Mouse (Mus musculus) urinary bladder, postnatal 25 days (tissue): ENCODE measurements around the gene Tepp.

Experiments
- DNase-seq: peaks from one replicate; pipeline ENCODE4 v3.0.0; 2022; ENCODE audit warnings: low spot score

The Tepp gene

GRCm38 (mm10) chr8:95331156-95331719, 20.9 kb downstream of the Tepp start:
- no peak for DNase-seq

GRCm38 (mm10) chr8:95331720-95332436, 21.5 kb downstream of the Tepp start, which contains the start of the genes Zfp319 and Usb1:
Gene Zfp319, minus strand, starts transcription at chr8:95331950.
Gene Usb1, plus strand, starts transcription at chr8:95332284.
- peak; percentile 96 for DNase-seq

DNA sequence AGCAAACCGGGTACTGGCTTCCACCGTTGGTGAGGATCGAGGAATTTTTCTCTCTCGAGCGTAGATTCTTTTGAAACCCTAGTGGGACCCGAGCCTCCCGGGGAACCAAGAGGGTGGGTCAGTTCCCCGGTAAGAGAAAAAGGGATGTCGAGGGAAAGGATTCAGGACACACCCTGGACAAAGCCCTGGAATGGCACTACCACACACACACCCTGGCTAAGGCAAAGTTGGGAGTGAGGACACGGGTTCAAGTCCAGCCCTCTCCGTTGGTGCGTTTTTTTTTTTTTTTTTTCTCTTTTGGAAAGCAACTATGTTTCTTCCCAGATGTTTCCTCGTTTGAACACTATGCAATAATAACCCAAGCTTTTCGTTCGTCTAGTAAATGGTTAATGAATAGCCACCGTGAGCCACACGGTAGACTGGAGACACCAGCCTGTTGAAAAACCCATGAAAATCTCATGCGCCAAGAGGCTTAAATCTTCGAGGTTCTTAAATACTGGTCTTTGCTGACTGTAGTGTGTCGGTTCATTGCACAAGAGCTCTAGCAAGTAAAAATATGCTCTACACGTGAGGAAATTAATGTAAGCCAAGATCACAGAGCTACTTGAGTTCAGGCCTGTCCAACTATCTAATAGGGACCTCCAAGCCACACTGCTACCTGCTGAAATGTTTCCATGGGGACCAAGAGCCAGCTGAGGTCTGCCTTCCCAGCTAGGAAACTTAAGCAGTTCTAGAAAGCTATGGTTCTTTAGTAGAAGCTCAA, 22.3 kb downstream of the Tepp start:
- no peak for DNase-seq

DNA sequence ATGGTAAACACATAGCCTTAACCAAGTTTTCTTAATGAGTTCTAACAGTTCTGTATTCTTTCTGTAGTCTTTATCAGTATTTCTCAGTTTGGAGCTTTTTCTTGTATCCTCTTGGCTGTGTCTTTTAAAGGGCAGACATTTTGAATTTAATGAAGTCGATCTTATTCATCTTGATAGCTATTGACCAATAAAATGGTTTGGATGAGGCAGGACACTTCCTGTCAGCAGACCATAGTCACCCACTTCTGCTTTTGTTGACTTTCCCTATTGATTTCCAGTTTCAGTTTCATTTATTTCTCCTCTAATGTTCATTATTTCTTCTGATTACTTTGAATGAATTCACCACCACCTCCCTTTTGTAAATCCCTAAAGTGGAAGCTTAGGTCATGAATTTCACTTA, 25.3 kb downstream of the Tepp start:
- DNase-seq = no peak

GRCm38 (mm10) chr8:95336363-95336762, 26.0 kb downstream of the Tepp start:
- DNase-seq = no peak

- no peak for DNase-seq
Measured at GRCm38 (mm10) chr8:95341721-95342120, 31.4 kb downstream of the Tepp start.

DNA sequence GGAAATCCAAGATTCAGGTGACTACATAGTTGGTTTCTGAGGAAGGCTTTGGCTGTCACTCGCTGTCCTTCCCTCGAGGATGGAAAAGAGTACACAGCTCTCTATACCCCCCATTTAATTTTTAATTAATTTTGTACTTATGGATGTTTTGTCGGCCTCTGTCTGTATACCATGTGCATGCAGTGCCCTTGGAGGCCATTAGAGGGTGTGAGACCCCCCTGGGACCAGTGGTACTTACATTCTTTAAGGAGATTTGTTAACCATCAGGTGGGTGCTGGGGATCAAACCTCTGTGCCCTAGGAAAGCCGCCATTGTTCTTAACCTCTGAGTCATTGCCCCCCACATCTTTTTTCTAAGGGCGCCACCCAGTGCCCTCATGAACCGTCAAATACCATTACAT, 34.3 kb downstream of the Tepp start:
- DNase-seq = no peak

DNA sequence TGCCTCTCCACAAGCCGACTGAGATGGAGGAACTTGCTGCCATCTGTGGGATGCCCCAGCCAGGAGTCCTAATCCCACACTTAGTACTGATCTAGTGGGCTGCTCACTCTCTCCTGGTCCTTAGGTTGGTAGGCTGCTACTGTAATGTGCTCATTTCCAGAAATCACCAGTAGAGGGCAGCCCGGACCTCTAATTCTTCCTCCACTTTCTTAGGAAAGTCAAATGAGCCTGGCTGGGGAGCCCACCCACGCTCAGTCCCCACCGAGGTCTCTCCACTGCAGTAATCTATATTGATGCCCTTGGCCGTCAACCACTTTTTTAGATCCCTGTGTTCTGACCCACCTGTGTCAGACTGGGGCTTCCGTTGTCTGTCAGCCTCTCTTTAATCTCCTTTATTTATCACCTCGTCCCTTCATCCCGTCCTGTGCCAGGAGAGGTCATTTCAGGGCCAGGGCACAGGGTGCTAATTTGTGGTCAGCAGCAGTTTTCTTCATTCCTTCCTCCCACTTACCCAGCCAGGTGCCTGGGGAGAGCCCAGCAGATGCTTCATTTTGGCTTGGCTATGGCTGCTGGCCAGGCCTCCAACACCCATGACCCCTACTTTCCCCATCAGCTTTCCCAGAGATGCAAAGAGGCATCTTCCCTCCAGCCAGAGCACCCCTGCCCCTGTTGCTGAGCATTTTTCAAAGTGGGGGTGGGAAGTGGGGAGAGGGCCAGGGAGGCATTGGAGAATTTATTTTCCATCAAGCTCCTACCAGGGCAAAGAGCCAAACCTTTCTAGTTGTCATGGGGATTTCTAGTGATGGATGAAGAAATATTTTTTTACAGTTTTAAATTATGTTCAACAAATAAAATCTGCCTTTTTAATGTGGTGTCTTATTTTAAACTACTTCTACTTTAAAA, 36.5 kb downstream of the Tepp start:
- peak; percentile 56 for DNase-seq

GRCm38 (mm10) chr8:95348356-95348755, 38.0 kb downstream of the Tepp start:
- DNase-seq = no peak

DNA sequence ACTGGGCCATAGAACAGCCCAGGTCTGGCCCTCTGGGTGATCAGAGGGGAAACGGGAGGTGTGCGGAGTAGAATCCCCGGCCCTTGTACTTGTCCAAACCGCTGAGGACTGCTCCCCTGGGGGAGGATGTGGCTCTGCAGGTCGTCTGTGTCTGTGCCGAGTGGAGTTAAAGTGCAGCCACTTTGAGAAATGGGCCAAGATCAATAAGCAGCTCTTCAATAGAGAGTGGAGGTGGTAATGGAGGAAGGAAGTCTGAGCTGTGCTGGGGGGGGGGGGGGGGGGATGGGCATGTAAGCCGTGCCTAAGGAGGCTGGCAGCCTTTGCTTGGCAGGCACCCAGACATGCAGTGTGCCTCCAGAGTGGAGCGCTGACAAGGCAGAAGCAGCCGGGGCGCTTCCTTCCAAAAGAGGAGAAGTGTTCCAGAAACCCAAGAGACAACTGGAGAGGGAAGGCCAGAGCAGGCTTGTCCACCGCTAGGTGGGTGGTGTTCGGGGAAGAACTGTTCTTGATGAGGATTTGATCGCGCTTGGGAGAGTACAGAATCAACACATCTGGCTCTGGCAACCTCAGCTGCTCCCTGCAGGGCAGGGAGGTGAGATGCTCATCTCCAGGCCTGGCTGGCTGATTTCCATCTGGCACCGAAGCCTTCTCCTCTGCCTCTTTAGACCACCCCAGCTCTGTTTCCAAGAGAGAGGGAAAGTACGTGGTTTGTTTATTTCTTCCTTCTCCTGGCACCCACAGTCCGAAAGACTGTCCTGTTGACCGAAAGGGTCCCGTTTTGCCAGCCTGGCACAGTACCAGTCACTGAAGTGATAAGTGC, 38.7 kb downstream of the Tepp start:
- DNase-seq = no peak

DNA sequence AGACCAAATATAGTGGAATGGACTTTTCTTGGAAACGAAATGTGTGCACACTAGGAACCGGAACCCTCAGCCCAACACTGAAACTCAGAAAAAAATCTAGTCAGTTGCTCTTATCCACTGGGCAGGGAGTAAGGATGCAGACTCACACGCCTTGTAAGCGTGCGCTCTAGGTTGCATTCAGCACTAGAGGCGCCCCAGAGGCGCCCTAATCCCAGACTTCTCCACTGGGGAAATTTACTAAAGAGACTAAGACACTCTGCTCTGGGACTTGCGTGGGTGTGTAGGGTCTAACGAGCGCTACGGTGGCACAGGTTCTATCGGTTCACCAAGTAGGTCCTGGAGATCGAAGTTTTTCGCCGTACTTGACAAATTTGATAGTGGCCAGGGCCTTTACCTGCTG, 41.1 kb downstream of the Tepp start:
- no peak for DNase-seq

DNA sequence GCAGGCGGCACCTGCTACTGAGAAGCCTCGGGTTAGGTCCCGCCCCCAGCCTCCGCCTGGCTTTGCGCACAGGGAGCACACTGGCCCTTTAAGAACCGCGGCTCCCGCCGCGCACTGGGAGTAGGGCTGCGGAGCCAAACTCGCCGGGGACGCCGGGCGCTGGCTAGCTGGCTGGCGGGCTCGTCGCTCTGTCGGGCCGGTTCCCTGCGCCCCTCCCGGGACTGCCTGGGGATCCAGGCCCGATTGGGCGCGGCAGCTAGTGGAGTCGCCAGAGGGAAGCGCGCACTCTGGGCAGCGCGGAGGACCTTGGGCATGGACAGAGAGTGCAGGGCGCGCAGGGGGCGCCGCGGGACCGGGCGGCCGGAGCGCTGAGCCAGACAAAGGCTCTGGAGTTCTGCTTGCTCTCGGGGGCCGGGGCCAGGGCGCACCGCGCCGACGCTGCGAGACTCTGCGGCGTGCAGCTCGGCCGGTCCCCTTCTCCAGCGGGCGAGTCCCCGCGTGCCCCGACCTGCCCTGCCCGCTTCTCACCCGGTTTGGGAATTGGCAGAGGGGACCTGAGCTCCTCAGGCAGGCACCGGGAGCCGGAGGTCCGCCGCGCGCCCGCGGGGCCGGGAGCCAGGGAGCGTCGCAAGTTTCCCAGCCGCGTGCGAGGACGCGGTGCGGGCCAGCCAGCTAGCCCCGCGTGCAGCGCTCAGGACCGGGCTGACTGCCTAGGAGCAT, 41.9 kb downstream of the Tepp start, which contains the start of gene Mmp15:
Gene Mmp15 (plus strand): TSS at position 118 of the 720 bp plus-strand sequence.
- DNase-seq = peak; percentile 65

DNA sequence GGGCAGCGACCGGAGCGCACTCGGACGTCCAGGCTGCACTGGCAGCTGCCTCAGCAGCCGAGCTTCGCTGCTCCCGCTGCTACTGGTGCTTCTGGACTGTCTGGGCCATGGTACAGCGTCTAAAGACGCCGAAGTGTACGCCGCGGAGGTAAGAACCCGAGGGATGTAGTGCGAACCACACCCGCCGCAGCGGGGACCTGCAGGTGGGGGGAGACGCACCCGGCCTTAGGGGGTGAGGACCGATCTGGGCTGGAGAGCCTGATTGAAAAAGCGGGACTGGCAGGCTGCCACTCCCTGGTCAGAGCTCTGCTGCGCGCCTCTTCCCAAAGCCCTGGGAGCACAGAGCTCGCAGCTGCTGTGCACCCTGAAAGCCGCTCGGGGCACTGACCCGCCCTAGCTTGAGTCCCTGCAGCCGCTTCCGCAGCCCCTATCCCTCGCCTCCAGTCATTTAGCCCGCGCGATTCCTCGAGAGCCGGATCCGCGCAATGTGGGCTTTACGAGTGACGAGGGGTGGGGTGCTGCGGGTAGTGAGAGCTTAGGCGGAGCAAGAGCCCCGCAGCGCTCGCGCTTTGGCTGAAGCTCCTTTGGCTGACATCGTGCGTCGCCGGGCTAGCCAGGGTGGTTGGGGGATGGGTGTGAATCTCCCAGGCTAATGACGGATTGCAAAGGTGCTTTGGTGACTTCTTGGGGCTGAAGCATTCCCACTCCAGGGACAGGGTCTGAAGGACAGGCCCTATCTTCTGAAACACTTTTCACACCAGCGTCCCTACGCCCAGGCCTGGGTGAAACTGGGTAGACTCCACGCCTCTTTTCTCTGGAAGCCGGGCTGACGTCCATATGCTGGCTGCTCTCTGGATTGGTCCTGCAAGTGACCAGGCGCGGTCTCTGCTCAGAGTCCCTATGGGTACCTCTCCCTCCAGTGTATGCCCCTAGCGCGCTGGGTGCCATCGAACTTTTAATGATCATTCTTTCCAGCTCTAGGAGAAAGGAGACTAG, 42.8 kb downstream of the Tepp start:
- peak; percentile 44 for DNase-seq

DNA sequence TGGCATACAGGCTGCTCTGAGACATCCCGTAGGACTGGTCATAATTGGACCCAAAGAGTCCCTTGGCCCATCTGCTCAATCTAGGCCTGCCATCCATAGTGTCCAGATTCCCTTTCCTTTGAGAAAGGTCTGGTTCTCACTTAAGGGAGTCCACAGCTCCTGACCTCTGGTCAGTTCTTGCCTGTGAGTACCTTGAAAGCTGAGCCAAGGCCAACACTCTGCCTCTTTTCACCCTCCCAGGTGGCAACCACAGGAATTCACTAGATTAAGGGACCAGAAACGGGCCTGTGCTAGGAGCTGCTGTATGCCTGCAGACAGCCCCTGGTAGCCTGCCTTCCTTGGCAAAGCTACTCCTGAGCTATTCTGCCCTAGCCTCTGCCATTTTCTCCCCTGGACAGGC, 44.2 kb downstream of the Tepp start:
- no peak for DNase-seq

DNA sequence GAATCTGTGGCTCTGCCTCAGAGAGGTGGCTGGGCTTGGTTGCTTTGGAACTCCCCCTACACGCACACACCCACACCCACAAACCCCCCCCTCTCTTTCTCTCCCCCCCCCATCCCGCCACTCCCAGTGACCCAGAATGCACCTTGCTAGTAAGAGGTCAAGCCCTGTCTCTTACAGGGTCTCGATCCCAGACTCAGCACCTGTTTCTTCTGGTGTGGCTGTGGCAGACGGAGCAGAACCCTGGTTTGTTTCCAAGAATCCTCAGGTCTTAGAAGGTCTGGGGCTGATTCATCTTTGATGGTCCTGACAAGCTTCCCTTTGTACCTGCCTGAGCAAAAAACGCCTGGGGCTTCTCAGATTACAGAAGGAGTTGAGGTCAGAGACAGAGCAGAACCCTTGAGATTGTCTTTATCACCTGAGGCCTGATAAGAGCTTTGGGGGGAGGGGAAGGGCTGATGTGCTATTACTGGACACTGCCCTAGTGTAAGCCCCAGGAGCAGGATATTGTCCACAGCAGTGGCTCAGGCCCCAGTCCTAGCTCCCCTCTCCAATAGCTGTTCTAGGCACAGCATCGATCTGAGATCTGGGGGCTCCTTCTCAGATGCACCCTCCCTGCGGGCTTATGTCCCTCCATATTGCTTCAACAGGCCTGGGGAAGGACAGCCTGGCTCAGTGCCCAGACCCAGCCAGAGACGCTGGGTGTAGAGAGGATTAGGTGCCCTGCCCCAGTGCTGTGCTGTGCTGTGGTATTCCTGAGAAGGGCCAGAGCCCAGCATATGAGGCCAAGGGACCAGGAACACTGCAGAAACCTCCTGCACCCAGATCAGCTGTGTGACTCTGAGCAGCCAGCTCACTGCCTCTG, 48.4 kb downstream of the Tepp start:
- DNase-seq = no peak

DNA sequence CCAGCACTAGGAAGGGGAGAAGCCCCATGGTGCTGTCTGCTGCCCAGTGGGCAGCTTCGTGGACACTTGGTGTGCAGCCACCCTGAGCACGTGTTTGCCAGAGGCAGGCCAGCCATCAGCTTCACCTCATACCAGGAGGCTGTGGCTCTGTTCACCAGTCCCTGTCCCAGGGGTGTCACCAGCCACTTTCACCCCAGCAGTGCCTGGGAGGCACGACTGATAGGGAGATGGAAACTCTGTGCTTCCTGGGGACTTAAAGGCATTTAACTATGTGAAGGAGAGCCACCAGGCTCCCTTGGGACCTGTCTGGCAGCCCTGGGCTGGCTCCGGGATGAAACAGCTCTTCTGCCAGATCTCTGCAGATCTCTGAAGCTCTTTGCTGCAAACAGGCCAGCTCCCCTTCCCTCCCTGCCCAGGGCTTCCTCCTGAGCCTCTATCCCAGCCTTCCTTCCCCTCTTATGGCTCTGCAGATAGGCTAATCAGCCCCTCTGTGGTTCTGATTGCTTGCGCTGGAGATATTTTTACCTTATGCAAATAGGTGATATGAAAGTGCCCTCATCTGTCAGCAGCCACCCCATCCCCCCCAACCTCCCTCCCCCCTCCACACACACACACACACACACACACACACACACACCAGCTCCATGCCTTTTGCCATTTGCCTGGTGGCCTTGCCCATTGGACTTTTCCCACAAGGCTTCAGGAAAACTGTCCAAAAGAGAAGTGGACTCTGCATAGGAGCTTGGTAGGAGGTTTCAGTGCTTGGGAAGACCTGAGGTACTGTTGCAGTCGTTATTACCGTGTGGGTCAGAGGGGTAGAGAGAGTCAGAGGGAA, 50.0 kb downstream of the Tepp start:
- no peak for DNase-seq

- DNase-seq = no peak
Measured at GRCm38 (mm10) chr8:95361016-95361341, 50.6 kb downstream of the Tepp start.
